Mouse (Mus musculus): ENCODE measurements around the gene 1600014C10Rik.

- TF ChIP-seq CTCF (IDR thresholded peaks at IDR 0.05; ENCODE audit: control insufficient read depth, insufficient read depth, insufficient read length) (no peak), FOSL1 (IDR thresholded peaks at IDR 0.05; ENCODE audit: insufficient read depth, low read length, poor library complexity, severe bottlenecking) (no peak)
Measured at GRCm38 (mm10) chr7:38166930-38167645, 15.9 kb upstream of the 1600014C10Rik start.

Data from C2C12 (cell line).